Mouse (Mus musculus): Measurements from ENCODE around the gene Etnk1. TPM values are rescaled to one million over a fixed set of nuclear protein-coding genes. Genes with fewer than 3 reads are reported as not detected.

Gene Etnk1
- total and polyA plus RNA-seq, 2 experiments, result 14.0 to 26.4 TPM

DNA sequence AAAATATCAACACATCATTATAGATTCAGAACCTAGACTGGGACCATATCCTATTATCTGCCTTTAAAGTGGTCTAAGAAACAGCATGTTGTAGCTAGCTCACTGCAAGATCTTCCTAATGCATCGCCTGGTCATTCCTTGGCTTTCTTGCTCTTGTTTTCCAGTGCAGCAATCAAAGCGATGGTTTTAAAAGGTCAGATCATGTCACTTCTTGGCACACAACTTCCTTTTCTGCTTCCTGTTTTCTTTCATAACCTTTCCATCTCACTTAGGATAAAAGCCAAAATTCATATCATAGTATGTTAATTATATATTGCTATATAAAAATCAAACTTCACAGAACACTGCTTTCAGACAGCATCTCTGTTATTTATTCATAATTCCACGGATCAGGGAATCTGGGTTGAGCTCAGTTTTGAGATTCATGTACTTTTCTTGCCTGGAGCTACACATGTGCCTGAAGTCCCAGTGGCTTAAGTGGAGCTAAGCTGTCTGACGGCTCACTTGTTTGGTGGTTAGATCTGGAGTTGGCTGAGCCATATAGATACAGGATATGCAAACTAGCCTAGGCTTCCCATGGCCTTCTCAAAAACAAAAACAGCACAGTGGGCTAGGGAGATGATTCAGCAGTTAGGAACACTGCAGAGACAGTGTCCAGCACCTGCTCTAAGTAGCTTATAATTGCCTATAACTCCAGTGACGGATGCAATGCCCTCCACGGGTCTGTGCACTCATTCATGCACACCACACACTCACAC is 34.9 kb upstream of the Etnk1 start:
- H3K27ac ChIP-seq (replicated peaks; ENCODE audit: insufficient read depth, low read depth, low read length), result no peak overlapping the region
- H3K27me3 ChIP-seq (ENCODE audit: control insufficient read depth, insufficient read depth, low read length), result no peaks in the 10 kb centered on the region
- no peak for DNase-seq (ENCODE audit: extremely low read depth, low read depth, low spot score)
- H3K4me1 ChIP-seq (ENCODE audit: control insufficient read depth, insufficient read depth, low read length), result peaks cover 2% of the 10 kb centered on the region; the same call in 1 of the 2 replicates
- no peaks in the 10 kb centered on the region for H3K36me3 ChIP-seq (ENCODE audit: control insufficient read depth, insufficient read depth, low read length)
- no peaks in the 10 kb centered on the region for H3K79me2 ChIP-seq (ENCODE audit: control insufficient read depth, insufficient read depth, low read length)
- WGBS, result 78% methylated on average over 6 of the region's 6 CpGs
- TF ChIP-seq POLR2A (IDR thresholded peaks at IDR 0.05; ENCODE audit: extremely low read depth, insufficient read depth, low read length) (no peak), CTCF (IDR thresholded peaks at IDR 0.05; ENCODE audit: low read depth, low read length) (no peak)
- H3K9ac ChIP-seq (ENCODE audit: low read depth, low read length), result no peak overlapping the region
- no peak overlapping the region for H3K4me3 ChIP-seq (ENCODE audit: insufficient read depth, low read depth, low read length)

DNA sequence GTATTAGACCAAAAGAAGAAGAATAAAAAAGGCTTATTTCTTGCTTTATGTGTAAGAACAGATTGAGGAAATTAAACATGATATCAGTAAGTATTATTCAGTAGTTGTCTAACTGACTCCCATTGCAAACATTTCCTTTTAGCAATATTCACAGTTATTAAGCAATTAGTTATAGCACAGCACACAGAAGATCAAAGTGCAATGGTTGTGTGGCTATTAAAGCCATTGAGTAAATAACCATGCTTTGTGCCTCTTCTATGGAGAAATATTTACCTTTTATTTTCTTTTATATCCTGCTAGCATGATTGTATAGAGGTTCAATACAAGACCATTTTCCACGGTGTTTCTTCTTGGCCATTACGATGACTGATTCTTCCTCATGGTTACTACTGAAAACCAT is 33.9 kb upstream of the Etnk1 start:
- DNase-seq (ENCODE audit: extremely low read depth, low read depth, low spot score), result peak; percentile 68
- no peak for TF ChIP-seq CTCF (IDR thresholded peaks at IDR 0.05; ENCODE audit: low read depth, low read length)
- TF ChIP-seq POLR2A (IDR thresholded peaks at IDR 0.05; ENCODE audit: extremely low read depth, insufficient read depth, low read length), result no peak
- no peak overlapping the region for H3K9ac ChIP-seq (ENCODE audit: low read depth, low read length)
- no peaks in the 10 kb centered on the region for H3K36me3 ChIP-seq (ENCODE audit: control insufficient read depth, insufficient read depth, low read length)
- H3K4me3 ChIP-seq (ENCODE audit: insufficient read depth, low read depth, low read length), result no peak overlapping the region
- H3K27me3 ChIP-seq (ENCODE audit: control insufficient read depth, insufficient read depth, low read length), result no peaks in the 10 kb centered on the region
- no peak overlapping the region for H3K27ac ChIP-seq (replicated peaks; ENCODE audit: insufficient read depth, low read depth, low read length)
- no peaks in the 10 kb centered on the region for H3K79me2 ChIP-seq (ENCODE audit: control insufficient read depth, insufficient read depth, low read length)
- peaks cover 2% of the 10 kb centered on the region; the same call in 1 of the 2 replicates for H3K4me1 ChIP-seq (ENCODE audit: control insufficient read depth, insufficient read depth, low read length)
- WGBS, result 71% methylated on average over 2 of the region's 2 CpGs

DNA sequence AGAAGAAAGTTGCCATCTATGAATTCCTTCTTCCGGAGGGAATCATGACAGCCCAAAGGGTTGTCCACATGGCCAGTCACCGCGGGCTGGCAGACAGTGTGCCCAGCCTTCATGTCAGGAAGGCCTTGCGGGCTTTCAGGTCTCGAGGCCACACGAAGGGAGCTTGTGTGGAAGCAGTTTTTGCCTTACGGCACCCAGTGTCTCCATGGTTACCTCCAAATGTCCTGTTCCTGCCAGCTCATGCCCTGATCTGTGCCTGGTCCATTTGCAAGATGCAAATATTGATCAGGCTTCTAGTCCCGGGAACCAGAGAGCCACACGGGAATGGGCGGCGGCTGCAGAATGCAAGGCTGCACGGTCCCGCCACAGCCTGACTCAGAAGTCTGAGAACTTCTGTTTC is 31.9 kb upstream of the Etnk1 start:
- TF ChIP-seq POLR2A (IDR thresholded peaks at IDR 0.05; ENCODE audit: extremely low read depth, insufficient read depth, low read length), result no peak
- no peak for TF ChIP-seq CTCF (IDR thresholded peaks at IDR 0.05; ENCODE audit: low read depth, low read length)
- H3K79me2 ChIP-seq (ENCODE audit: control insufficient read depth, insufficient read depth, low read length), result no peaks in the 10 kb centered on the region
- H3K9ac ChIP-seq (ENCODE audit: low read depth, low read length), result no peak overlapping the region
- H3K4me3 ChIP-seq (ENCODE audit: insufficient read depth, low read depth, low read length), result no peak overlapping the region
- WGBS, result 83% methylated on average over 13 of the region's 13 CpGs
- no peak for DNase-seq (ENCODE audit: extremely low read depth, low read depth, low spot score)
- H3K36me3 ChIP-seq (ENCODE audit: control insufficient read depth, insufficient read depth, low read length), result no peaks in the 10 kb centered on the region
- peaks cover 2% of the 10 kb centered on the region; the same call in 1 of the 2 replicates for H3K4me1 ChIP-seq (ENCODE audit: control insufficient read depth, insufficient read depth, low read length)
- no peaks in the 10 kb centered on the region for H3K27me3 ChIP-seq (ENCODE audit: control insufficient read depth, insufficient read depth, low read length)
- H3K27ac ChIP-seq (replicated peaks; ENCODE audit: insufficient read depth, low read depth, low read length), result no peak overlapping the region

DNA sequence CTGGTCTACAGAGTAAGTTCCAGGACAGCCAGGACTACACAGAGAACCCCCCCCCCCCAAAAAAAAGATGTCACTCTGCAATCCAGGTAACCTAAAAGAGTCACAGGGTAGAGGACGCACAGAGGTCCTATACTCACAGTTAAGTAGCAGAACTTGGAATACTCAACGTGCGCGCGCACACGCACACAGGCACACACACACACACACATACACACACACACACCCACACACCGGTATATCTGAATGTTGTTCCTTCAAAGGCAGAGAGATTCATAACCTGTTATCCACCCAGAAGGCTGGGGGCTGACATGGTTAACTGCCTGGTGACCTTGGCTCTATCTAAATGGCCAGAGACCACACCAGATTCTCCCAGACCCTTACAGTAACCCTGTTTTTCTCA is 30.3 kb upstream of the Etnk1 start:
- peaks cover 2% of the 10 kb centered on the region; the same call in 1 of the 2 replicates for H3K4me1 ChIP-seq (ENCODE audit: control insufficient read depth, insufficient read depth, low read length)

DNA sequence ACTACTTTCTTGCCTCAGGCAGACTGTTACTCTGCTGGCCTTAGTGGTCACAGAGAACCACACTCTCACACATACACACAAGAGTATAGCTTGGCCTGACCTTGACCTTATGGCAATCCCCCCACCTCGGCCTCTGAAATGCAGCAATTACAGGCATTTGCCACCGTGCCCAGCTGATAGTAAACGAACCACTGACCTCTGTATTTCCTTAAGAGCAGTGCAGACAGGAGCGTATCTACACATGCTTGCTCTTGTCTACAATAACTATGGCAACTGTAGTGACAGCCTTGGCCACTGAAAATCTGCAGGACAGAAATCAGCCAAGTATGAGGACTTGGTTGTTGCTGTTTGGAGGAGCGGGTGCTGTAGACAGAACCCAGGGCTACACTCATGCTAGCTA is 29.7 kb upstream of the Etnk1 start:
- TF ChIP-seq CTCF (IDR thresholded peaks at IDR 0.05; ENCODE audit: low read depth, low read length), result no peak
- TF ChIP-seq POLR2A (IDR thresholded peaks at IDR 0.05; ENCODE audit: extremely low read depth, insufficient read depth, low read length), result no peak
- Histone ChIP-seq H3K27ac (replicated peaks; ENCODE audit: insufficient read depth, low read depth, low read length) (no peak overlapping the region), H3K79me2 (ENCODE audit: control insufficient read depth, insufficient read depth, low read length) (no peaks in the 10 kb centered on the region), H3K27me3 (ENCODE audit: control insufficient read depth, insufficient read depth, low read length) (no peaks in the 10 kb centered on the region), H3K4me1 (ENCODE audit: control insufficient read depth, insufficient read depth, low read length) (peaks cover 2% of the 10 kb centered on the region; the same call in 1 of the 2 replicates), H3K4me3 (ENCODE audit: insufficient read depth, low read depth, low read length) (no peak overlapping the region), H3K9ac (ENCODE audit: low read depth, low read length) (no peak overlapping the region), H3K36me3 (ENCODE audit: control insufficient read depth, insufficient read depth, low read length) (no peaks in the 10 kb centered on the region)
- 60% methylated on average over 5 of the region's 5 CpGs for WGBS
- DNase-seq (ENCODE audit: extremely low read depth, low read depth, low spot score), result no peak

More for the DNA sequence above, 30.3 kb upstream of the Etnk1 start:
- DNase-seq (ENCODE audit: extremely low read depth, low read depth, low spot score), result no peak
- Histone ChIP-seq H3K27me3 (ENCODE audit: control insufficient read depth, insufficient read depth, low read length) (no peaks in the 10 kb centered on the region), H3K9ac (ENCODE audit: low read depth, low read length) (no peak overlapping the region), H3K4me3 (ENCODE audit: insufficient read depth, low read depth, low read length) (no peak overlapping the region), H3K27ac (replicated peaks; ENCODE audit: insufficient read depth, low read depth, low read length) (no peak overlapping the region), H3K36me3 (ENCODE audit: control insufficient read depth, insufficient read depth, low read length) (no peaks in the 10 kb centered on the region), H3K79me2 (ENCODE audit: control insufficient read depth, insufficient read depth, low read length) (no peaks in the 10 kb centered on the region)
- TF ChIP-seq CTCF (IDR thresholded peaks at IDR 0.05; ENCODE audit: low read depth, low read length) (no peak), POLR2A (IDR thresholded peaks at IDR 0.05; ENCODE audit: extremely low read depth, insufficient read depth, low read length) (no peak)
- 98% methylated on average over 7 of the region's 7 CpGs for WGBS

DNA sequence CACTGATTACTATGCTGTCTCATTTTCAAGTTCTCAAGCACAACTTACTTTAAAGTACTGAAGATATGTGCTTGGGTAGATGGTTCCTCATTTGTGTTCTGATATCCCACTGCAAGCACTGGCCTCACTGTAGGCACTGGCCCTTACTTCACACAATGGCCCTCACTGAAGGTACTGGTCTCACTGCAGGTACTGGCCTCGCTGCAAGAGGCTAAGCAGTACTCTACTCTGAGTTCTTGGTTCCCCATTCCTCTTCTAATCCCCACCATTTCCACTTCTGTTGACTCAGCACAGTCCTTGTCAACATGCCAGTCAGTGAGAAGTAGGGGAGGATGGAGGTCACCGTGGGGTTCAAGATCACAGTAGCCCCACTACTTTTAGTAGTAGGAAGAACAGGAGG is 27.6 kb upstream of the Etnk1 start:
- no peaks in the 10 kb centered on the region for H3K79me2 ChIP-seq (ENCODE audit: control insufficient read depth, insufficient read depth, low read length)
- H3K9ac ChIP-seq (ENCODE audit: low read depth, low read length), result no peak overlapping the region
- no peaks in the 10 kb centered on the region for H3K36me3 ChIP-seq (ENCODE audit: control insufficient read depth, insufficient read depth, low read length)
- 79% methylated on average over 2 of the region's 2 CpGs for WGBS
- no peak overlapping the region for H3K4me3 ChIP-seq (ENCODE audit: insufficient read depth, low read depth, low read length)
- H3K27ac ChIP-seq (replicated peaks; ENCODE audit: insufficient read depth, low read depth, low read length), result no peak overlapping the region
- DNase-seq (ENCODE audit: extremely low read depth, low read depth, low spot score), result no peak
- no peaks in the 10 kb centered on the region for H3K4me1 ChIP-seq (ENCODE audit: control insufficient read depth, insufficient read depth, low read length)
- no peaks in the 10 kb centered on the region for H3K27me3 ChIP-seq (ENCODE audit: control insufficient read depth, insufficient read depth, low read length)
- TF ChIP-seq CTCF (IDR thresholded peaks at IDR 0.05; ENCODE audit: low read depth, low read length), result no peak
- TF ChIP-seq POLR2A (IDR thresholded peaks at IDR 0.05; ENCODE audit: extremely low read depth, insufficient read depth, low read length), result no peak

Measured in liver, adult 2 months (tissue).